Mouse (Mus musculus) liver, embryonic 16.5 days (tissue): ENCODE data around the gene Plekho2. TPM values are rescaled to one million over a fixed set of nuclear protein-coding genes. Genes with fewer than 3 reads are reported as not detected.
A peak's percentile ranks its signal among the peaks of the same experiment; 100 is the strongest.

Experiments used
- ATAC-seq: fragments of 200-750 bp; cut with Nextera tagmentation; 2 replicates; pipeline ENCODE4 v1.8.0; 2017; ENCODE audit warnings: low read depth, mild to moderate bottlenecking, moderate number of reproducible peaks, moderate library complexity
- H3K27ac ChIP-seq: fragments of 300-500 bp; sonication (generic); 2 replicates; pipeline ENCODE4 v1.5.1; 2014; ENCODE audit warnings: mild to moderate bottlenecking, low read length
- H3K27me3 ChIP-seq: fragments of 300-500 bp; sonication (generic); 2 replicates; pipeline ENCODE4 v1.6.1; 2014; ENCODE audit warnings: low read depth, low read length, mixed read lengths; ENCODE audit not compliant: control insufficient read depth, insufficient read depth
- H3K36me3 ChIP-seq: fragments of 300-500 bp; sonication (generic); 2 replicates; pipeline ENCODE4 v1.6.1; 2014; ENCODE audit warnings: mild to moderate bottlenecking; ENCODE audit not compliant: control insufficient read depth, insufficient read depth
- H3K4me1 ChIP-seq: fragments of 300-500 bp; sonication (generic); 2 replicates; pipeline ENCODE4 v1.6.1; 2014; ENCODE audit warnings: low read depth, low read length, mixed read lengths; ENCODE audit not compliant: control insufficient read depth
- H3K4me2 ChIP-seq: fragments of 300-500 bp; sonication (generic); 2 replicates; pipeline ENCODE4 v1.6.1; 2014; ENCODE audit warnings: low read depth, low read length, mixed read lengths
- H3K4me3 ChIP-seq: fragments of 300-500 bp; sonication (generic); 2 replicates; pipeline ENCODE4 v1.5.1; 2014; ENCODE audit warnings: low read depth, mild to moderate bottlenecking, low read length
- H3K9ac ChIP-seq: fragments of 300-500 bp; sonication (generic); 2 replicates; pipeline ENCODE4 v1.6.1; 2014; ENCODE audit warnings: low read depth, low read length
- H3K9me3 ChIP-seq: fragments of 300-500 bp; sonication (generic); replicated peaks from 2 replicates; pipeline ENCODE4 v1.6.1; 2016; ENCODE audit warnings: low read length; ENCODE audit not compliant: control insufficient read depth
- WGBS: fragments of 180-500 bp; shearing (Covaris S2); extraction: QIAGEN DNeasy Blood & Tissue Kit; methylation state at CpG from one replicate; pipeline ENCODE4 v1.1.7; 2014; ENCODE audit not compliant: insufficient replicate concordance; 5-methylcytosine and 5-hydroxymethylcytosine counted together
- polyA plus RNA-seq: library from polyadenylated mRNA; unstranded; fragments of >200 nt; fragmentation: Nextera tagmentation; extraction: Ambion mirVana; gene quantifications from 2 replicates; pipeline ENCODE4 v1.2.1, GENCODE M21; 2015

The Plekho2 gene
- polyA plus RNA-seq = 23.1 and 24.5 TPM in 2 replicates

DNA sequence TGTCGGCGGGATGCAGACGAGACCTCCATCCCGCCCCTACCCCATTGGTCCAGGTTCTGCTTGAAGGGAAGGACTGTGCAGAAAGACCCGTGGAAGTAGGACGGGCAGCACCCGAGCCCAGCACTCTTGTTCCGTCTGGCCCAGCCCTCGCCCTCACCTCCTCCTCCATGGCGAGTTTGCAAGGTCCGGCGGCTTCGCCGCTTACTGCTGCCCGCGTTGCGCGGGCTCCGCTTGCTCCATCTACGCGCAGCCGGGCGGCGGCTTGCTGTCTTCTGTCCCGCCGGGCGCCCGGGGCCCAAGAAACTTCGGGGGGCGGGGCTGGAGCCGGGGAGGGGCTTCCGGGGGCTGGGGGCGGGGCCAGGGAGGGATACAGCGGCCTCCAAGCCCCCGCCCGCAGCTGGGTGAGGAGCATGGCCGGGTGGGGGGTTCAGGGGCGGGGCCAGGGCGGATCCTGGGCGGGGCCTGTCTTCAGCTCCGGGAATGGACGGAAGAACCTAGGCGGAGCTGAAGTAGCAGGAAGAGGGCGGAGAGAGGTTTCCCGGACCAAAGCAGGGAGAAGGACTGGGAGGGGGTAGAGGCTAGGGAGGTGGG is at the start of gene Plekho2:
Gene Plekho2, minus strand, starts transcription at position 260 of the 591 bp plus-strand sequence.
- peak within 1 kb of the TSS; percentile 81 for H3K4me3 ChIP-seq
- H3K27me3 ChIP-seq = no peaks in the 10 kb centered on the region
- H3K27ac ChIP-seq = peak within 1 kb of the TSS; percentile 96
- 0 out of 2 replicates have a peak, but pooled peaks cover 3% of the 10 kb centered on the region for H3K36me3 ChIP-seq
- H3K9me3 ChIP-seq = no peaks in the 10 kb centered on the region
- H3K4me1 ChIP-seq = peaks cover 47% of the 10 kb centered on the region
- under 1% methylated on average over 45 of the region's 45 CpGs for WGBS
- ATAC-seq = peak; percentile 77
- H3K4me2 ChIP-seq = peak within 1 kb of the TSS; percentile 84
- H3K9ac ChIP-seq = peak within 1 kb of the TSS; percentile 83

DNA sequence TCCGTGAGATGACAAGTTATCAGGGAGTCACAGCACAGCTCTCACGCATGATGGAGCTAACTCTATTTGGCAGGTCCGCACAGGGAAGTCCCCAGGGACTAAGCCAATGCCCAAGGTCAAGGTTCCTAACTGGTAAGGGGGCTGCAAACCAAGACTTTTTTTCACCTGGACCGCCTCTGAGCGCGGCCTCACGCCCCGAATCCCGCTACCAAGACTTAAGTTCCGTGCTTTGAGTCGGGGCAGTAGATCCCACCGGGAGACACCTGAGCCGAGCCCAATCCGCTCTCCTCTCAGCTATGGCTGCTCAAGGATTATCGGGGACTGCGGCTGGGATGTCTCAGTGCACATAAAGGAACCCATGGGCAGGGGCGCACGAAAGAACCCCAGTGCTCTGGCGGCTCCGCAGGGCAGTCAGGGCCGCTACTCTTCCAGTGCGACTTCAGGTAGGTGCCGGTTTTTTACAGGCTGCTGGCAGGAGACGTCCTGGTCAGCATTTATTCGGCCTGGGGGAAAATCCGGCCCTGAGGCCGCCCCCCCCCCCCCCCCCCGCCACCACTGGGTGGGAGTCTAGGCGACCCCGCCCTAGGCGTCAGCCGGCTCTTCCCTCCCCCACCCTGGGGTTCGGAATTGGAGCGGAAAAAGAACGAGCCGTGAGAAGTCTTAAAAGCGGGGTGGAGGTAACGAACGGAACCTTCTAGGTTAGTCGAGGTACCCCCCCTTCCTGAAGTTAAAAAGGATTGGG is 49.4 kb upstream of the Plekho2 start, which contains the start of gene Rbpms2:
Gene Rbpms2, plus strand, starts transcription at position 624 of the 742 bp plus-strand sequence.
- Histone ChIP-seq H3K27me3 (peaks cover 73% of the 10 kb centered on the region), H3K27ac (peak within 1 kb of the TSS; percentile 31; the same call in 1 of the 2 replicates)

GRCm38 (mm10) chr9:65624266-65624665 is 44.4 kb upstream of the Plekho2 start:
- WGBS = 40% methylated on average over 2 of the region's 2 CpGs
- H3K9ac ChIP-seq = no peak overlapping the region

More for the DNA sequence above, 49.4 kb upstream of the Plekho2 start, which contains the start of gene Rbpms2:
- peak within 1 kb of the TSS; percentile 31 for H3K9ac ChIP-seq
- no peaks in the 10 kb centered on the region for H3K36me3 ChIP-seq
- peak within 1 kb of the TSS; percentile 55 for H3K4me3 ChIP-seq
- WGBS = 3% methylated on average over 37 of the region's 40 CpGs
- H3K9me3 ChIP-seq = no peaks in the 10 kb centered on the region
- H3K4me1 ChIP-seq = peaks cover 5% of the 10 kb centered on the region
- peak within 1 kb of the TSS; percentile 73 for H3K4me2 ChIP-seq
- no peak for ATAC-seq

GRCm38 (mm10) chr9:65622826-65623225 is 43.0 kb upstream of the Plekho2 start:
- ATAC-seq = no peak
- no peak overlapping the region for H3K4me3 ChIP-seq
- H3K9me3 ChIP-seq = no peaks in the 10 kb centered on the region
- no peaks in the 10 kb centered on the region for H3K36me3 ChIP-seq
- no peak overlapping the region for H3K9ac ChIP-seq
- peaks cover 17% of the 10 kb centered on the region for H3K27me3 ChIP-seq
- H3K4me2 ChIP-seq = no peak overlapping the region
- no peaks in the 10 kb centered on the region for H3K4me1 ChIP-seq
- WGBS = 32% methylated on average over 5 of the region's 5 CpGs
- H3K27ac ChIP-seq = no peak overlapping the region

More at GRCm38 (mm10) chr9:65624266-65624665, 44.4 kb upstream of the Plekho2 start:
- Histone ChIP-seq H3K4me2 (no peak overlapping the region), H3K9me3 (no peaks in the 10 kb centered on the region), H3K4me1 (peaks cover 3% of the 10 kb centered on the region), H3K27me3 (peaks cover 29% of the 10 kb centered on the region), H3K27ac (no peak overlapping the region), H3K36me3 (no peaks in the 10 kb centered on the region), H3K4me3 (no peak overlapping the region)
- ATAC-seq = no peak

GRCm38 (mm10) chr9:65621666-65622065 is 41.8 kb upstream of the Plekho2 start:
- Histone ChIP-seq H3K36me3 (no peaks in the 10 kb centered on the region), H3K27ac (no peak overlapping the region), H3K4me1 (no peaks in the 10 kb centered on the region), H3K4me3 (no peak overlapping the region), H3K9ac (no peak overlapping the region), H3K27me3 (peaks cover 8% of the 10 kb centered on the region), H3K9me3 (no peaks in the 10 kb centered on the region), H3K4me2 (no peak overlapping the region)
- no peak for ATAC-seq
- 52% methylated on average over 2 of the region's 2 CpGs for WGBS

DNA sequence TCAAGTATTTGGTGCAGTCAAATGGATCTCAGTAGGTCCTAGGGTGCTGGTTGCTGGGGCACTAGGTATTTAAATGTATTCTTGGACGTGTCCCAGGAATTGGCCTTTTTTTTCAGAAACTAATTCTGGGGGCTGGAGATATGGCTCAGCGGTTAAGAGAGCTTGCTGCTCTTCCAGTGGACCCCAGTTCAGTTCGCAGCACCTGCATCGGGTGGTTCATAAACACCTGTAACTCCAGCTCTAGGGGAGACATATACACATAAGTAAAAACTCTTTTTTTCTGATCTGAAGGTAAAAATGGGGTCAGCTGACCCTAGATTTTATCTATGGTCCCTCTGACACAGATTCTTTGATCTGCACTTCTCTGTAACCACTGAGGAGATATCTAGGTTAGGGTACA is 41.4 kb upstream of the Plekho2 start:
- H3K27me3 ChIP-seq = peaks cover 5% of the 10 kb centered on the region; the same call in 1 of the 2 replicates
- no peak overlapping the region for H3K9ac ChIP-seq
- no peak overlapping the region for H3K27ac ChIP-seq
- 65% methylated on average over 4 of the region's 4 CpGs for WGBS
- H3K4me3 ChIP-seq = no peak overlapping the region
- H3K4me2 ChIP-seq = no peak overlapping the region
- no peaks in the 10 kb centered on the region for H3K36me3 ChIP-seq
- no peaks in the 10 kb centered on the region for H3K9me3 ChIP-seq
- ATAC-seq = no peak
- H3K4me1 ChIP-seq = no peaks in the 10 kb centered on the region

DNA sequence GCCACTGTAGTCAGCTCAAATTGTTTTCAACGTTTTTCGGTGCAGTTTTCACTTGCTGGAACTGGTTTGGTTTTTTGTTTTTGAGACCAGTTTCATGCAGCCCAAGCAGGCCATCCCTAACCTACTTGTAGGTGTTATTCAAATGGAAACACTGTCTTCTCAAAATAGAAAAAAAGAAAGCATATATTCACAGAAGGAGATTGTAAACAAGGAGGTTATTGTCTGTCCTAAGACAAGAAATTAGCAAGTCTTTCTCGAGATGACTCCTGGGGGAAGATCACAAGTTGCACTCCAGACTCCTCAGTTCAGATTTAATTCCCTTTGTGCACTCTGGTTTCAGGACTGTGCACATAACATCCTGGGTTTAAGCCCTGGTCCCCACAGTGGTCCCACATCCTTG is 39.5 kb upstream of the Plekho2 start:
- H3K9ac ChIP-seq = no peak overlapping the region
- H3K27ac ChIP-seq = no peak overlapping the region
- no peaks in the 10 kb centered on the region for H3K27me3 ChIP-seq
- H3K4me2 ChIP-seq = no peak overlapping the region
- no peaks in the 10 kb centered on the region for H3K9me3 ChIP-seq
- no peak for ATAC-seq
- H3K4me3 ChIP-seq = no peak overlapping the region
- H3K4me1 ChIP-seq = no peaks in the 10 kb centered on the region
- no peaks in the 10 kb centered on the region for H3K36me3 ChIP-seq
- 49% methylated on average over 3 of the region's 3 CpGs for WGBS

DNA sequence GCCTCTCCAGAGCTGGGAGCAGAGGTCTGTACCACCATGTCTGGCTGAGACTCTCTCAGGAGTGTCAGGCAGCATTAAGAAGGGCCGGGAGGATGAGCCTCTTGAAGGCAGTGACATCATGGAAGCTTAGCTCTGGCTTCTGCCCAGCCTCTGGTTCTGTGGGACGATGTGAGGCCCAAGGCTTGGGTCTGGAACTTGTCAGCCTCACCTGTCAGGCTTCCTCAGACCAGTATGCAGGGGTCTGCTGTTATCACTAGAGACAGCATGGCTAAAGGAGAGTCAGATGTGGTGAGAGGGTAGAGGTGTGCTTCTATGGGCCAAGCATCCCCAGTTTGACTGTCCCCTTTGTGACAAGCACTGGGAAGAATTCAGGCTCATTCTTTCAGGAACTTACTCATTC is 33.3 kb upstream of the Plekho2 start:
- no peaks in the 10 kb centered on the region for H3K4me1 ChIP-seq
- no peaks in the 10 kb centered on the region for H3K27me3 ChIP-seq
- H3K27ac ChIP-seq = no peak overlapping the region
- no peaks in the 10 kb centered on the region for H3K9me3 ChIP-seq
- ATAC-seq = no peak
- no peak overlapping the region for H3K9ac ChIP-seq
- WGBS = 26% methylated on average over 2 of the region's 2 CpGs
- H3K36me3 ChIP-seq = no peaks in the 10 kb centered on the region
- no peak overlapping the region for H3K4me2 ChIP-seq
- no peak overlapping the region for H3K4me3 ChIP-seq

GRCm38 (mm10) chr9:65611969-65612486 is 32.2 kb upstream of the Plekho2 start:
- Histone ChIP-seq H3K36me3 (no peaks in the 10 kb centered on the region), H3K9me3 (no peaks in the 10 kb centered on the region), H3K4me3 (no peak overlapping the region), H3K27ac (no peak overlapping the region), H3K4me1 (no peaks in the 10 kb centered on the region), H3K27me3 (no peaks in the 10 kb centered on the region), H3K9ac (no peak overlapping the region), H3K4me2 (no peak overlapping the region)
- peak; percentile 24; the same call in 1 of the 2 replicates for ATAC-seq
- 71% methylated on average over 5 of the region's 5 CpGs for WGBS
